In the genomic region with DNA sequence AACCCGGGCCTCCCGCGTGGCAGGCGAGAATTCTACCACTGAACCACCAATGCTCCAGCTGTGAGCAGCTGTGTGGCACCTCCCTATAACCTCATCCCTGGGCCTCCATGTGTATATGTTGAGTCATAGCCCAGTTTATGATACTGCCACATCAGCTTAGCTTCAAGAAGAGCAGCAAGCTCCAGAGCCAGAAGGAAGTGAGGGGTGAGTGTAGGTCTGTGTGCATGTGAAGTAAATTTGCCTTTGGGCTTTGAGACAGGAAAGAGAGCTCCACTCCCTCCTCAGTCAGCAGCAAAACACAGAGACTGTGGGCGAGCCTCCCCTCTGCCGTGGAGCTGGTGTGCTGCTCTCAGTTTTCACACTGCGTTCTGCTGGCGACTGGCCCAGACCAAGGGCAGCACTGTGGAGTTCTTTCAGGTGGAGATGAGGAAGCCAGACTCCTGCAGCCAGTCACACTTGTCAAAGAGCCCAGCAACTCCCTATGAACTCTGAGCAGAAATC, we compare ENCODE assay signal across 9 mouse cellular contexts. TPM values are rescaled to one million over a fixed set of nuclear protein-coding genes. Genes with fewer than 3 reads are reported as not detected.
DNase-seq lines count a peak whose midpoint lies in the region; ATAC-seq and TF ChIP-seq lines count a peak whose summit lies in the region.
"Had no signal": no experiment of that assay in that cellular context is flagged by ENCODE, and none has a peak within 500 bp of the region (broad histone marks: within the 10 kb centered on the region; RNA-seq: fewer than 3 reads in every experiment).

No protein-coding gene starts in this region.

- H3K4me2 ChIP-seq in midbrain, postnatal 0 days (ENCODE audit: low read depth, low read length, poor library complexity, severe bottlenecking): no peak overlapping the region
- H3K4me2 ChIP-seq in midbrain, embryonic 11.5 days: no peak overlapping the region
- H3K4me2 ChIP-seq: midbrain, embryonic 12.5 days had no signal

- no peaks in the 10 kb centered on the region for H3K4me1 ChIP-seq in midbrain, postnatal 0 days (ENCODE audit: insufficient read depth, low read length)
- H3K4me1 ChIP-seq in midbrain, embryonic 11.5 days (ENCODE audit: control insufficient read depth, insufficient read depth, low read length): no peaks in the 10 kb centered on the region
- peaks cover 28% of the 10 kb centered on the region for H3K4me1 ChIP-seq in olfactory bulb, adult 2 months (ENCODE audit: control insufficient read depth, insufficient read depth, low read length)
- H3K4me1 ChIP-seq in midbrain, embryonic 10.5 days: no peaks in the 10 kb centered on the region
- H3K4me1 ChIP-seq: midbrain, embryonic 12.5 days had no signal

- no peak overlapping the region for H3K4me3 ChIP-seq in midbrain, postnatal 0 days (ENCODE audit: low read depth, low read length)
- no peak overlapping the region for H3K4me3 ChIP-seq in midbrain, embryonic 11.5 days (ENCODE audit: low read depth, low read length)
- no peak overlapping the region for H3K4me3 ChIP-seq in olfactory bulb, adult 2 months (ENCODE audit: insufficient read depth, low read depth, low read length)
- H3K4me3 ChIP-seq in midbrain, embryonic 10.5 days: no peak overlapping the region
- H3K4me3 ChIP-seq: midbrain, embryonic 12.5 days had no signal

- no peak for ATAC-seq in midbrain, postnatal 0 days (ENCODE audit: low FRiP score)
- ATAC-seq in midbrain, embryonic 11.5 days (ENCODE audit: low FRiP score): no peak

- DNase-seq in midbrain, postnatal 0 days (ENCODE audit: low spot score): peak; percentile 58
- no peak for DNase-seq in midbrain, embryonic 11.5 days (ENCODE audit: low spot score, missing footprints)
- peak; percentile 59 for DNase-seq in cerebellum, adult 8-10 months
- DNase-seq in heart, adult 9 months (ENCODE audit: low spot score in 2 of 2): peak; percentile 37 to 69
- DNase-seq in layer of hippocampus, adult 8-10 months (ENCODE audit: low spot score in 2 of 2): peak; percentile 55 to 56
- DNase-seq in spleen, postnatal 4 days (ENCODE audit: low spot score in 2 of 2): no peak
- DNase-seq in midbrain, embryonic 10.5 days (ENCODE audit: low spot score): no peak

- peaks cover 33% of the 10 kb centered on the region for H3K36me3 ChIP-seq in midbrain, postnatal 0 days (ENCODE audit: insufficient read depth, low read length)
- H3K36me3 ChIP-seq in midbrain, embryonic 11.5 days (ENCODE audit: control insufficient read depth, insufficient read depth, low read length): peaks cover 2% of the 10 kb centered on the region; the same call in 1 of the 2 replicates
- peaks cover 40% of the 10 kb centered on the region for H3K36me3 ChIP-seq in midbrain, embryonic 10.5 days

- TF ChIP-seq POLR2A in olfactory bulb, adult 2 months (IDR thresholded peaks at IDR 0.05; ENCODE audit: insufficient read depth, low read depth, low read length): no peak

- no peak for TF ChIP-seq CTCF in midbrain, postnatal 0 days (IDR thresholded peaks at IDR 0.05)
- no peak for TF ChIP-seq CTCF in olfactory bulb, adult 2 months (IDR thresholded peaks at IDR 0.05; ENCODE audit: insufficient read depth, low read depth, low read length)

- H3K9me3 ChIP-seq in midbrain, postnatal 0 days (ENCODE audit: low read length): no peaks in the 10 kb centered on the region
- H3K9me3 ChIP-seq in midbrain, embryonic 11.5 days (ENCODE audit: control insufficient read depth, low read length): no peaks in the 10 kb centered on the region
- H3K9me3 ChIP-seq in midbrain, embryonic 10.5 days (replicated peaks): no peaks in the 10 kb centered on the region
- H3K9me3 ChIP-seq: midbrain, embryonic 12.5 days had no signal

- no peak overlapping the region for H3K27ac ChIP-seq in midbrain, postnatal 0 days (ENCODE audit: low read depth, low read length)
- no peak overlapping the region for H3K27ac ChIP-seq in midbrain, embryonic 11.5 days (ENCODE audit: low read depth, low read length)
- peak overlapping the region; percentile 40 for H3K27ac ChIP-seq in olfactory bulb, adult 2 months (ENCODE audit: insufficient read depth, low read depth, low read length)
- H3K27ac ChIP-seq in midbrain, embryonic 10.5 days (replicated peaks): no peak overlapping the region
- H3K27ac ChIP-seq: midbrain, embryonic 12.5 days had no signal

- H3K27me3 ChIP-seq in midbrain, postnatal 0 days (ENCODE audit: insufficient read depth, low read length): no peaks in the 10 kb centered on the region
- no peaks in the 10 kb centered on the region for H3K27me3 ChIP-seq in midbrain, embryonic 11.5 days (ENCODE audit: control insufficient read depth, insufficient read depth, low read length)
- no peaks in the 10 kb centered on the region for H3K27me3 ChIP-seq in midbrain, embryonic 10.5 days (ENCODE audit: low read depth, poor library complexity, severe bottlenecking)
- H3K27me3 ChIP-seq: midbrain, embryonic 12.5 days had no signal

- 71% methylated on average over 8 of the region's 8 CpGs for WGBS in midbrain, postnatal 0 days
- WGBS in midbrain, embryonic 11.5 days: 91% methylated on average over 8 of the region's 8 CpGs
- 41% methylated on average over 8 of the region's 8 CpGs for WGBS in olfactory bulb, adult 2 months
- 93% methylated on average over 8 of the region's 8 CpGs for WGBS in midbrain, embryonic 10.5 days

- H3K9ac ChIP-seq in midbrain, postnatal 0 days (replicated peaks; ENCODE audit: low read length, poor library complexity, severe bottlenecking): no peak overlapping the region
- H3K9ac ChIP-seq in midbrain, embryonic 11.5 days (ENCODE audit: low read length): no peak overlapping the region
- H3K9ac ChIP-seq: midbrain, embryonic 12.5 days had no signal

RNA-seq across cellular contexts. Expression of a gene that starts 12.2 kb away (rescaled TPM):
- total RNA-seq in midbrain, postnatal 0 days (2014; rRNA removed): 44.9 and 45.9 TPM in 2 replicates
- polyA plus RNA-seq in midbrain, postnatal 0 days (2015; fragmentation: Nextera tagmentation; extraction: Ambion mirVana): 26.7 and 27.2 TPM in 2 replicates
- polyA plus RNA-seq in midbrain, embryonic 11.5 days (2014; fragmentation: Nextera tagmentation; extraction: Ambion mirVana): 31.9 and 33.8 TPM in 2 replicates
- total RNA-seq in layer of hippocampus, adult 8-10 months (2022): 10 to 100 TPM; 26.8 to 28.2 (median 27.0) TPM
- not detected in 2 replicates for polyA plus RNA-seq in olfactory bulb, adult 2 months (2012; ENCODE audit: insufficient read depth, insufficient read length, low replicate concordance, missing spikeins)
- polyA plus RNA-seq in midbrain, embryonic 10.5 days (2016; fragmentation: Nextera tagmentation; extraction: Ambion mirVana): 27.7 and 28.1 TPM in 2 replicates

Comparison
In these comparisons a context has a peak if more than half of its experiments do, and no peak if none do; other contexts are left out.
1. DNase-seq: peak in midbrain, postnatal 0 days (single experiment), cerebellum, adult 8-10 months (single experiment), heart, adult 9 months (2 of 2) and layer of hippocampus, adult 8-10 months (2 of 2); none in midbrain, embryonic 11.5 days (single experiment), spleen, postnatal 4 days (0 of 2) and midbrain, embryonic 10.5 days (single experiment).